Mouse (Mus musculus): ENCODE measurements around the gene Rrp15.

The Rrp15 gene

GRCm38 (mm10) chr1:186673166-186673565, 76.0 kb downstream of the Rrp15 start:
- DNase-seq (ENCODE audit: extremely low read depth, low read depth) = no peak

All from MEL-GATA-1-ER (cell line).